Mouse (Mus musculus) urinary bladder, postnatal 10 days (tissue): Measurements from ENCODE around the gene Akt3.

Experiments
- DNase-seq: peaks from one replicate; pipeline ENCODE4 v3.0.0; 2022; ENCODE audit warnings: low spot score

Gene Akt3

DNA sequence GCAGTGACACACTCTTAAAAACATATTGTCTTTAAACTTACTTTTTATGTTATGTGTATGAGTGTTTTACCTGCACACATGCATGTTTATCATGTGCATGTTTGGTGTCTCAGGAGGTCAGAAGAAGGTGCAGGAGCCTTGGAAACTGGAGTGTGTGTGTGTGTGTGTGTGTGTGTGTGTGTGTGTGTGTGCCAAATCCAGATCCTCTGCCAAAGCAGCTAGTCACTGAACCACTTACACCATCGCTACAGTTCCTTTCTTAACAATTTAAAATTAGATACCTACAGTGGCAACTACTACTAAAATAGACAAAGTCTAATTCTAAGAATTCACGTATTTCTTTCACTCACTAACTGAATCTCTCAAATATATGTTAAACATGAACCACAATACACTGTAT lies 209.2 kb downstream of the Akt3 start:
- no peak for DNase-seq

DNA sequence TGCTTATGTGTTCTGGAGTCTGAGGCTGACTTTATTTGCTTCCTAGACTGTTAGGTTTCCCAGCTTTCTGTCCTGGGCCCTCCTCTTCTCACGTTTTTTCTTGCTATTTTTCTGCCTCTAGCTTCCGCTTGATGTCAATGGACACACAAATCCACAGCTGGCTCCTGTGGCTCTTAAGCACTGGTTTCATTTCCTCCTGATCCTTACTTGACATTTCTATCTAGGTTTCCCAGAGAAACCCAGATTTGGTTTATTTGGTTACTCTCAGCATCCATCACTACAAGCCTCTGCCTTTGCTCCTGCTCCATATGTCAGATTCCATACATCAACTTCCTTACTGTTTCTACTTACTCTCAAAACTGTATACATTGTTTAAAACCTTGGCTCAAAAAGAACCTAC lies 211.0 kb downstream of the Akt3 start:
- no peak for DNase-seq

DNA sequence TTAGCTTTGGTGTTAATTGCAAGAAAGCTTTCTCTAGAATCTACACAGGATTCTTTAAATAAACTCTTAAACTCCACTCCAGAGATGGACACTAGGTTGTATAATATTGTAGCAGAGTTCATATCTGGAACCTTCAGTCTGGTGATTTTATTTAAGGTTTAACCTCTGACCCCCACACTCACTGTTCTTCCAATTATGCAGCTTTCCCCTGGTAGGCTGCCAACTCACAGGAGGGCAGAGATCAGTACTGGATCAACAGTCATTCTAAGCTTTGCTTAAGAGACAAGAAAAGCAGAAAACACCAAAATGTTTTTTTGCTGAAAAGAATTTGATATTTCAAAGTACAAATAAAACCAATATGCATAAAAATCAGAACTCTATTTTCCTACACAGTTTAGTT lies 212.1 kb downstream of the Akt3 start:
- no peak for DNase-seq

DNA sequence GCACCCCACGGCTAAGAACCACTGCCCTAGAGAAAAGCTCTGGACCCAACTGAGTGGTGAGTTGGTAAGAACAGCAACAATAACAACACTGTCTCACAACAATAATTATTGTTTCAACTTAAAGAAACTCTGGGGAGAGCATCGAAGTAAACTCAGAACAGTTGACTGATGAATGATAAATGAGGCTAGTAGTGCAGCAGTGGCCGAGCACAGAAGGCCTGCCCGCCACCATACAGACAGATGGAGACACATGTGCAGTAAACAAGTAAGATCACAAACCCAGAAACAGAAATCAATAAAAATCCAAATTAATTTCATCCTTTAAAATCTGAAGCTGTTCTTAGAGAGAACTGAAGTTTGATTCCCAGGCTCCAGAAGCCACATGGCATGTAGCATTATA lies 217.9 kb downstream of the Akt3 start:
- DNase-seq = no peak

DNA sequence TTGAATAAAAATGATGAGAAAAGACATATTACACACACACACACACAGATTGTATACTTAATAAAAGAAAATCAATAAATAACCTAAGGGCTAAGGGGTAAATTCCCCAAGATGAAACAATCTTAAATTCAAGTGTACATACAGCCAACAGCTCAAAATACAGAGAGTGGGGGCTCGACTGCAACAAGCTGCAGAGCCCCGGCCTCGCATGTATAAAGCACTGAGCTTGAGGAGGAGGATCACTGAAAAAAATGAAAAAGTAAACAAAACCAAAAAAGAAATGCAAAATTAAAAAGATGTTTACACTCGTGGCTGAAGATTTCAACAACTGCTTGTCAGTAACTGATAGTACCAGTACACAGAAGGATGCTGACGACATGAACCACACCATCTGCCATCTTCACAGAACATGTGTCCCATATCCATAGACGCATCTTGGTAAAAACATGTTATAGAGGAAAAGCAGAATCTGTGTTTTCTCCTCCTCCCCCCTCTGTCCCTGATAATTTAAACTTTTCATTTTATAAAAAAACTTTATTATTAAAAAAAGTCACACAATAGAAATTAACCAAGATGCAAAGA lies 218.8 kb downstream of the Akt3 start:
- DNase-seq = no peak

GRCm38 (mm10) chr1:177038383-177038782 lies 219.6 kb downstream of the Akt3 start:
- DNase-seq = no peak

GRCm38 (mm10) chr1:177035460-177035859 lies 222.5 kb downstream of the Akt3 start:
- DNase-seq = no peak

DNA sequence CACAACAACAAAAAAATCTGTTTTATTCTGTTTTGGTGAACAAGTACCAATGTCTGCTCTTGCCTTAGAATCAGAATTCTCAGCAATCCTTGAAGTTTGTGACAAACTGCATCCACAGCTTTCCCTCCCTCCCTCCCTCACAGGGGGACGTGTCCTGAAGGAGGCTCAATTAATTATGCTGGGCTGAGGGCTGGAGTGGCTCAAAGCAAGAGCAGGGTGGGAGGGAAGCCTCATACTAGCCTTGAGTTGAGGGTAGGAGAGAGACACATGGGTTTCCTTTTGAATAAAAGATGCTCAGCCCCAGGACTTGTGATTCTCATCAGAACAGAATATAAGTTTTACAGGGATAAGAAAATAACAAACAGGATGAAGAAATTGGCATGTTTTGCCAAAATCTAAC lies 225.8 kb downstream of the Akt3 start:
- DNase-seq = no peak

DNA sequence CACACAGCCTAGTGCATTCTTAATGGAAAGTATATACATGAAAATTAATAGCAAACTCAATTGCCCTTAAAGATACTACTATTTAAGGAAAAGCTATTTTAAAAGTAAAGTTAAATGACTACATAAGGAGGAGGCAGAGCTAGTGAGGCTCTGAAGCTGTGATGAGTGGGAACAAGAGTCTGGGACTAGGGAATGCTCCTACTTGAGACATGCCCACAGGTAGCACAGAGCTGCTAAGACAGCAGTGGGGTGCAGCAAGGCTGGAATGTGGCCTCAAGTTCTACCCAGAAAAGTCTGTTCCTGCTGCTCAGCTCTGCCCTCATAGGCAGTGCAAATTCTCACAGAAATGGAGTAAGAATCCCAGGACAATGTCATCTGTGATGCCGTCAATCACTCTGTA lies 226.8 kb downstream of the Akt3 start:
- DNase-seq = no peak

DNA sequence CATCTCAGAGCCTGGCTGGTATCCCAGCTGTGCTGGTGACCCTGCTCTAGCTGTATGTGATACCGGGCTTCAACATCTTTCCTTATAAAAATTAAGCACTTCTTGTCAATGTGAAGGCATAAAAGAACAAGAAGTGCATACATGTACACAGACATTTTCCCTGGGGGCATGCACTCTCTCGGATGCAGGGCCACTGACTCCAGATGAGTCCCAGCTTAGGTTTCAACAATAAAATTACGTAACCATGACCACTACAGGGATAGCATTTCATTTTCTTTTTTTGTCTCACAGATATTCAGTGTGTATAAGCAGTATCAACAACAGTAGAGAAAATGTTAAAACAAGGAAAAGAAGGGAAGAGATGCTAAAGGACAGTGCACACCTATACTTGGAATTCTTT lies 227.3 kb downstream of the Akt3 start:
- no peak for DNase-seq

GRCm38 (mm10) chr1:177029032-177029431 lies 229.0 kb downstream of the Akt3 start:
- no peak for DNase-seq

- DNase-seq = no peak
Measured at GRCm38 (mm10) chr1:177027706-177028105, 230.3 kb downstream of the Akt3 start.

- no peak for DNase-seq
Measured at GRCm38 (mm10) chr1:177022751-177023150, 235.3 kb downstream of the Akt3 start.

- DNase-seq = no peak
Measured at GRCm38 (mm10) chr1:177019668-177020067, 238.3 kb downstream of the Akt3 start.

DNA sequence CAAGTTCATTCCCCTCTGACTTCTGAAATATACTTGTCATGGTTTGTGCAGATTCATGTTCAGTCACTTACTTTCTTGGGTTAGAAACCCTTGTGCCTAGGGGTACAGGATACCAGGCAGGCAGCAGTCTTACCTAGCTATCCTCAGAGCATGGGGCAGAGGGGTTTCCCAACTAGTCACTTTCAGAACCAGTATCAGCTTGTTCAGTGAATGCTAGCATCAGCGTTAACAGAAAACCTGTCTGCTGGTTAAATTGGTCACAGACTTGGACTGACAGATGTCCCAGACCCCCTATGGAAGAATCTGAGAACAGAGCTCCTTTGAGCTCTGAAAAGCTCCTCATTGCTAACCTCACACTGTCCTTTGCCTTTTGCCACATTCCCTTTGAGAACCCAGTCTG lies 239.3 kb downstream of the Akt3 start:
- DNase-seq = no peak

- DNase-seq = no peak
Measured at GRCm38 (mm10) chr1:177016729-177017128, 241.3 kb downstream of the Akt3 start.

GRCm38 (mm10) chr1:177015917-177016316 lies 242.1 kb downstream of the Akt3 start:
- no peak for DNase-seq

GRCm38 (mm10) chr1:177014921-177015439 lies 243.0 kb downstream of the Akt3 start:
- DNase-seq = no peak

- no peak for DNase-seq
Measured at GRCm38 (mm10) chr1:177014346-177014745, 243.7 kb downstream of the Akt3 start.

DNA sequence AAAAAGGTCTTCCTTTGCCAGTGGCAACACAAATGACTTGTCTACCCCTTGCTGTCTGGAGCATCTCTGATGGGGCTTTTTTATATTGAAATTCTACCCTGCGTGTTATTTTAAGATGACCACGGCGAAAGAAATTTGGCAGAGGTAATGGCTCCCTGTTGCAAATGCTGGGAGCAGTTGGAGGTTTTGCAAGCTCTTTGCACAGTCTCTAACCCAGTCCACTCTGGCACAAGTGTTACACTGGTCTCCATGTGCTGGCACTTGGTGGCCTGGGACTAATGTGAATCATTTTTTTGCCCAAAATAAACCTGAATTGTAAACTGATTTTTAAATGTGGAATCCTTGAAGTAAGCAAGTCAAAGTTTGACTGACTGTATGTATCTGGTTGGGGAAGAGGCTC lies 244.2 kb downstream of the Akt3 start:
- no peak for DNase-seq

DNA sequence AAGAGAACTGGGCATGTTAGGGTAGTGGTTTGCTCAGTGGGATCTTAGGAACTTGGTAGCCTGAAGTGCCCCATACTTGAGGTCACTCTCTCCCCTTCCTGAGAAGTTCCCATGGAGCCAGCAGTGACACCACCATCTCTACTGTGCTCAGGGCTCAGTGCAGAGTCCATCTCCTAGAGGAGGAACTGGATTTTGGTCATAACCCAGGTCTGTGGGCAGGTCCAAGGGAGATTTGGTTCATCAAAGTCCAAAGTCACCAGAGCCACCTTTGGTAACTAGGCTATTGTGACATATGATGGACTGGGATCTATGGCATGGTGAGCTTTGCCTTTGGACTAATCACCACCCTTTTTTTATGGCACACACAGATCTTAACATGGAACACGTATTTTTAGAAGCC lies 244.7 kb downstream of the Akt3 start:
- DNase-seq = no peak

DNA sequence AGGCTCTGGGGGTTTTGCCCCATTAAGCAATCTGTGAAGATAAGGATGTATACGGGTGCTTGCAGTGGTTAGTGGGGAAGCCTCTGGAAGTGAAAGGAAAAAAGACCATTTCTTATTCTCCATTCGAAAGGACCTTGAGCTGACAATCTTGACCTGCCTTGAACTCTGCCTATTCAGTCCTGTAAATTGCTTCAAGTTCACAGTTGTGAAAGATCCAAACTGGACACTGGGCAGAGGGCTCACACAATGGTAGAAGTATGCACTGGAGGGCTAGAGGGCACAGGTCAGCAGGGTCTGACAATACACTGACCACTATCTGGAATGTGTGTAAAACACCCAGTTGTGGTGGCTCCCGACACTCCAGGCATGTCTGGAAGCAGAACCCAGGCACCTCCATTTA lies 245.2 kb downstream of the Akt3 start:
- no peak for DNase-seq

DNA sequence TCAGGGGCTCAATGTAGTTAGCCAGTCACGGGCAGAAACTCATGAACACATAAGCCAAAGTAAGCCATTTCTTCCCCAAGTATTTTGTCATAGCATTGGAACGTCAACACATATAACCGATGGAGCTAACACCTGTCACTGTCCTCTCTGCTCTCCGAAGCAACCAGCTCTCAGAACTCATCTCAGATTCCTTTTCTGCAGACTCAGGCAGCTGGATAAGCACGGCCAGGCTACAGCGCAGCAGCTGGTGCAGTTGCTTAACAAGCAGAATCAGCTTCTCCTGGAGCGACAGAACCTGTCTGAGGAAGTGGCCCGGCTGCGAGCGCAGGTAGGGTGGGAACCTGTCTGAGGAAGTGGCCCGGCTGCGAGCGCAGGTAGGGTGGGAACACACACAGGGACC lies 246.3 kb downstream of the Akt3 start:
- DNase-seq = no peak

DNA sequence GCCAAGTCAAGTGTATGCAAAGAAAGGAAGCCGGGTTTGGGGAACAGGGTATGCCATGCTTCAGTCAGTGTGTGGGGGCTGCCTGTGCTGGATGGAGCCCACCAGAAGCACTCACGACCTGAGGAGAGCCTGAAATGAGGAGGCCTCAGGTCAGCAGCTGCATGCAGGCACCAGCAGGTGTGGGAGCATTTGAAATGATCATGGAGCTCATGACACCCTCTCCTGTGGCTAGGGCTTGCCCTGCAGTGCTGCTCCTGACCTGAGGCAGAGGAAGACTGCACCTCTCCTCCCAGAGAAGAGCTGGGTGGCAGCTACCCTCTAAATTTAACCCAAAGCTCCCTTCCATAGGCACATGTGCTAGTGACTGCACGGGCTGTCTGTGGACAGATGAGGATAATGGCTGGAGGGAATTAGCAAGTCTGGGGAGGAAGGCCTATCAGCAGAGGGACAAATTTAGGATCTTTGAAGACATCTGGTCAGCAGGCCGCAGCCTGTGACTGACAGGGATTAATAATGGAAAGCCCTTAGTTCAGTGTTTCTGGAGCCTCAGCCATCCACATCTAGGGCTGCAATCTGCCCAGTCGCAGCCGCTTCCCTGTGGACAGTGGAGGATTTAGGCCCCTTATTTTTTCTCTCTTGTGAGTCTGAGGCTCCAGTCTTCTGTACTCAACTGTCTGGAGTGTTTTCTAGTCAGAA lies 247.2 kb downstream of the Akt3 start:
- DNase-seq = no peak
